In the genomic region with DNA sequence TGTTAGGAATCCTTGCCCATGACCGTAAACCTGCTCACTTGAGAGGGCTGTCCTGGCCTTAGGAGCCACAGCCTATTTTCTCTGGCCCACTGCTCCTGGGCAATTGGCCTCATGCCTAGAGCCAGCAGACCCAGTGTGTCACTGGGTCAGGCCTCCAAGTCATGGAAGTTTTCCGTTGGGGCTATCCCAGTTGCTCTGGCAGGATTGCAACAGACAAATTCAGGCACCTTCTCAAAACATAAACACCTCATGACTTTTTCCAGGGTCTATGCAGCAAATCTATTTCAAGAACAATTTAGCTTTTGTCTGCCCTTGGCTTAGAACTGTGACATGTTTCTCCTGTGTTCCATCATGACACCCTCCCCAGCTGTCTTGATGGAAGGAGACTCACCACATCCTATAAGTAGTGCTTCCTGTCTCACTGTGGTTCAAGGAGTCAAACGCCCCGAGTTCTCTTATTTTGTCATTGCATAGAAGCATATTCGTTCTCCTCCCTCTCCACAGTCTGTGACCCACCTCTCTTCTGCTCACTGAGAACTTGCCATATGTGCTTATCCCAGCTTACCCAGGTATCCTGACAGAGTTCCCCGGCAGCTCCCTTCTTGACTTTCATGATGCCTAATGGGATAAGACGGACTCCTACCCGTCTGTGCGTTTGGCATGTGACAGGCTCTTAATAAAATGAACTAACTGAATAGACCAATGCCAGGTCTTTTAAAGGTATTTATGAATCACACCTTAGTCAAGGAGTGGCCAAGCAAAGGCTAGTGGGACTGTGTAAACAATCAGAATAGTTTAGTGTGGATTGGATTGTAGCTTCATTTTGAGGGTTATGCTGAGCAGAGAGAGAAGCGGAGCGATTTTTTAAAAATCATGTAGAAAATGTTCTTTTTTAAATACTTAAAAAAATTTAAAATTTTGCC, we compare ENCODE assay signal across 10 mouse cellular contexts.
DNase-seq lines count a peak whose midpoint lies in the region; ATAC-seq and TF ChIP-seq lines count a peak whose summit lies in the region.
"Had no signal": no experiment of that assay in that cellular context is flagged by ENCODE, and none has a peak within 500 bp of the region (broad histone marks: within the 10 kb centered on the region; RNA-seq: fewer than 3 reads in every experiment).

No protein-coding gene starts in this region.

- peak overlapping the region; percentile 34; the same call in 1 of the 2 replicates for H3K27ac ChIP-seq in embryonic facial prominence, embryonic 13.5 days
- H3K27ac ChIP-seq in embryonic facial prominence, embryonic 10.5 days (replicated peaks): no peak overlapping the region
- H3K27ac ChIP-seq in lung, postnatal 0 days (ENCODE audit: low read length): peak overlapping the region; percentile 76
- peak overlapping the region; percentile 55 for H3K27ac ChIP-seq in limb, embryonic 13.5 days
- H3K27ac ChIP-seq: liver, embryonic 15.5 days; midbrain, embryonic 15.5 days had no signal

- no peaks in the 10 kb centered on the region for H3K36me3 ChIP-seq in embryonic facial prominence, embryonic 13.5 days
- H3K36me3 ChIP-seq in embryonic facial prominence, embryonic 10.5 days (replicated peaks): no peaks in the 10 kb centered on the region
- H3K36me3 ChIP-seq in lung, postnatal 0 days (ENCODE audit: insufficient read depth, low read length): no peaks in the 10 kb centered on the region
- no peaks in the 10 kb centered on the region for H3K36me3 ChIP-seq in limb, embryonic 13.5 days
- H3K36me3 ChIP-seq: liver, embryonic 15.5 days; midbrain, embryonic 15.5 days had no signal

- peaks cover 5% of the 10 kb centered on the region for H3K4me1 ChIP-seq in embryonic facial prominence, embryonic 13.5 days
- no peaks in the 10 kb centered on the region for H3K4me1 ChIP-seq in embryonic facial prominence, embryonic 10.5 days
- peaks cover 8% of the 10 kb centered on the region; the same call in 1 of the 2 replicates for H3K4me1 ChIP-seq in lung, postnatal 0 days (ENCODE audit: insufficient read depth, low read depth, low read length)
- peaks cover 9% of the 10 kb centered on the region for H3K4me1 ChIP-seq in limb, embryonic 13.5 days
- H3K4me1 ChIP-seq: midbrain, embryonic 15.5 days had no signal

- H3K9me3 ChIP-seq in embryonic facial prominence, embryonic 13.5 days: no peaks in the 10 kb centered on the region
- no peaks in the 10 kb centered on the region for H3K9me3 ChIP-seq in embryonic facial prominence, embryonic 10.5 days
- H3K9me3 ChIP-seq in lung, postnatal 0 days (ENCODE audit: low read length): no peaks in the 10 kb centered on the region
- no peaks in the 10 kb centered on the region for H3K9me3 ChIP-seq in limb, embryonic 13.5 days
- H3K9me3 ChIP-seq: liver, embryonic 15.5 days; midbrain, embryonic 15.5 days had no signal

- DNase-seq in embryonic facial prominence, embryonic 10.5 days (ENCODE audit: low spot score): no peak
- peak; percentile 87 for DNase-seq in lung, postnatal 0 days (ENCODE audit: low spot score)
- no peak for DNase-seq in lung, postnatal 25 days (ENCODE audit: low spot score)
- peak; percentile 31 for DNase-seq in thymus, postnatal 25 days
- DNase-seq in embryo, embryonic 10 days (ENCODE audit: low spot score): no peak
- DNase-seq in urinary bladder, adult 2 months (ENCODE audit: low spot score): no peak

- H3K27me3 ChIP-seq in embryonic facial prominence, embryonic 13.5 days: no peaks in the 10 kb centered on the region
- no peaks in the 10 kb centered on the region for H3K27me3 ChIP-seq in embryonic facial prominence, embryonic 10.5 days (replicated peaks; ENCODE audit: low read depth, poor library complexity, severe bottlenecking)
- H3K27me3 ChIP-seq in lung, postnatal 0 days (replicated peaks; ENCODE audit: insufficient read depth, low read length): no peaks in the 10 kb centered on the region
- no peaks in the 10 kb centered on the region for H3K27me3 ChIP-seq in limb, embryonic 13.5 days
- H3K27me3 ChIP-seq: liver, embryonic 15.5 days; midbrain, embryonic 15.5 days had no signal

- no peak overlapping the region for H3K4me3 ChIP-seq in embryonic facial prominence, embryonic 13.5 days
- no peak overlapping the region for H3K4me3 ChIP-seq in embryonic facial prominence, embryonic 10.5 days
- H3K4me3 ChIP-seq in lung, postnatal 0 days (ENCODE audit: low read depth, low read length): no peak overlapping the region
- H3K4me3 ChIP-seq in limb, embryonic 13.5 days: no peak overlapping the region
- H3K4me3 ChIP-seq: liver, embryonic 15.5 days; midbrain, embryonic 15.5 days had no signal

- TF ChIP-seq CTCF in lung, postnatal 0 days (IDR thresholded peaks at IDR 0.05): no peak

- WGBS in embryonic facial prominence, embryonic 13.5 days: 85% methylated on average over 11 of the region's 11 CpGs
- WGBS in embryonic facial prominence, embryonic 10.5 days: 86% methylated on average over 11 of the region's 11 CpGs
- 47% methylated on average over 11 of the region's 11 CpGs for WGBS in lung, postnatal 0 days
- WGBS in limb, embryonic 13.5 days: 74% methylated on average over 11 of the region's 11 CpGs

- TF ChIP-seq EP300 in lung, postnatal 0 days (IDR thresholded peaks at IDR 0.05): no peak; the same call in 1 of the 2 replicates

- H3K4me2 ChIP-seq in embryonic facial prominence, embryonic 13.5 days: no peak overlapping the region
- H3K4me2 ChIP-seq in lung, postnatal 0 days (replicated peaks; ENCODE audit: low read depth, low read length): no peak overlapping the region
- no peak overlapping the region for H3K4me2 ChIP-seq in limb, embryonic 13.5 days (replicated peaks)
- H3K4me2 ChIP-seq: liver, embryonic 15.5 days; midbrain, embryonic 15.5 days had no signal

- H3K9ac ChIP-seq in embryonic facial prominence, embryonic 13.5 days: no peak overlapping the region
- H3K9ac ChIP-seq in lung, postnatal 0 days (replicated peaks; ENCODE audit: low read depth): no peak overlapping the region
- H3K9ac ChIP-seq in limb, embryonic 13.5 days: no peak overlapping the region
- H3K9ac ChIP-seq: liver, embryonic 15.5 days; midbrain, embryonic 15.5 days had no signal

- ATAC-seq in embryonic facial prominence, embryonic 13.5 days (ENCODE audit: insufficient number of reproducible peaks, insufficient read depth, low FRiP score, low TSS enrichment, low read depth): no peak
- peak; percentile 76 for ATAC-seq in lung, postnatal 0 days
- ATAC-seq in limb, embryonic 13.5 days (ENCODE audit: low FRiP score, low read depth): no peak
- ATAC-seq: midbrain, embryonic 15.5 days had no signal

Comparison
In these comparisons a context has a peak if more than half of its experiments do, and no peak if none do; other contexts are left out.
1. DNase-seq: peak in lung, postnatal 0 days (single experiment) and thymus, postnatal 25 days (single experiment); none in embryonic facial prominence, embryonic 10.5 days (single experiment), lung, postnatal 25 days (single experiment), embryo, embryonic 10 days (single experiment) and urinary bladder, adult 2 months (single experiment).